Mouse (Mus musculus): ENCODE results near the gene Tia1. TPM values are rescaled to one million over a fixed set of nuclear protein-coding genes. Genes with fewer than 3 reads are reported as not detected.

Tia1 gene
- polyA plus RNA-seq, 1 experiment from 2014 or later: 140 TPM

GRCm38 (mm10) chr6:86431531-86431930, 27.5 kb downstream of the Tia1 start:
- Histone ChIP-seq H3K4me3 (no peak overlapping the region), H3K36me3 (peaks cover 82% of the 10 kb centered on the region)
- ATAC-seq (ENCODE audit: insufficient number of reproducible peaks, low FRiP score): no peak

DNA sequence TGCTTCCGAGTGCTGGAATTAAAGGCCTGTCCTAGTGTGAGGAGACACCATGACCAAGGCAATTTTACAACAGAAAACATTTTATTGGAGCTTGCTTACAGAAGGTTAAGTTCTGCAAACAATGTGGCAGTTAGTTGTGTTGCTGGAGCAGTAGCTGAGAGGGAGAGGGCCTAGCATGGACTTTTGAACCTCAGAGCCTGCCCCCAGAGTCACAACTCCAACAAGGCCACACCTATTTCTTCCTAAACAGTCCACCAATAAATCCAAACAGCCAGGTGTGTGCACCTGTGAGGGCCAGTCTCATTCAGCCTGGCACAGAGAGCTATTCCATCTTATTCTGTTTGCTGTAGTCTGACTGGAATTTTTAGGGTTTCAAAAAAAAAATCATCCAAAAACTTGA, 29.7 kb downstream of the Tia1 start:
- 0 out of 2 replicates have a peak overlapping the region, but pooled peaks have one; percentile 12 for H3K9ac ChIP-seq
- H3K4me3 ChIP-seq: no peak overlapping the region
- H3K27me3 ChIP-seq (replicated peaks): no peaks in the 10 kb centered on the region
- H3K4me2 ChIP-seq: no peak overlapping the region
- H3K27ac ChIP-seq (ENCODE audit: poor library complexity, severe bottlenecking): no peak overlapping the region
- 94% methylated on average over 1 of the region's 1 CpGs for WGBS
- no peaks in the 10 kb centered on the region for H3K4me1 ChIP-seq (replicated peaks)
- no peak for ATAC-seq (ENCODE audit: insufficient number of reproducible peaks, low FRiP score)
- H3K36me3 ChIP-seq: peaks cover 65% of the 10 kb centered on the region
- H3K9me3 ChIP-seq (replicated peaks): no peaks in the 10 kb centered on the region

More at GRCm38 (mm10) chr6:86431531-86431930, 27.5 kb downstream of the Tia1 start:
- H3K27me3 ChIP-seq (replicated peaks): no peaks in the 10 kb centered on the region
- WGBS: 95% methylated on average over 3 of the region's 3 CpGs
- H3K9ac ChIP-seq: no peak overlapping the region
- H3K4me1 ChIP-seq (replicated peaks): no peaks in the 10 kb centered on the region
- no peak overlapping the region for H3K27ac ChIP-seq (ENCODE audit: poor library complexity, severe bottlenecking)
- no peak overlapping the region for H3K4me2 ChIP-seq
- H3K9me3 ChIP-seq (replicated peaks): no peaks in the 10 kb centered on the region

GRCm38 (mm10) chr6:86437711-86438110, 33.7 kb downstream of the Tia1 start:
- peaks cover 44% of the 10 kb centered on the region for H3K36me3 ChIP-seq

GRCm38 (mm10) chr6:86438272-86439118, 34.5 kb downstream of the Tia1 start, which contains the start of gene C87436:
C87436 (plus strand) TSS chr6:86438374.
- Histone ChIP-seq H3K4me3 (peak within 1 kb of the TSS; percentile 74), H3K4me1 (replicated peaks) (peaks cover 7% of the 10 kb centered on the region), H3K4me2 (peak within 1 kb of the TSS; percentile 78), H3K27me3 (replicated peaks) (no peaks in the 10 kb centered on the region), H3K36me3 (peaks cover 44% of the 10 kb centered on the region), H3K9ac (peak within 1 kb of the TSS; percentile 77), H3K27ac (ENCODE audit: poor library complexity, severe bottlenecking) (peak within 1 kb of the TSS; percentile 93), H3K9me3 (replicated peaks) (no peaks in the 10 kb centered on the region)
- peak; percentile 96 for ATAC-seq (ENCODE audit: insufficient number of reproducible peaks, low FRiP score)
- under 1% methylated on average over 59 of the region's 59 CpGs for WGBS

More at GRCm38 (mm10) chr6:86437711-86438110, 33.7 kb downstream of the Tia1 start:
- no peaks in the 10 kb centered on the region for H3K27me3 ChIP-seq (replicated peaks)
- peak; percentile 77 for ATAC-seq (ENCODE audit: insufficient number of reproducible peaks, low FRiP score)
- H3K4me2 ChIP-seq: peak overlapping the region; percentile 78
- H3K4me3 ChIP-seq: peak overlapping the region; percentile 74
- peak overlapping the region; percentile 93 for H3K27ac ChIP-seq (ENCODE audit: poor library complexity, severe bottlenecking)
- H3K4me1 ChIP-seq (replicated peaks): peaks cover 7% of the 10 kb centered on the region
- peak overlapping the region; percentile 77 for H3K9ac ChIP-seq
- no peaks in the 10 kb centered on the region for H3K9me3 ChIP-seq (replicated peaks)
- WGBS: 2% methylated on average over 14 of the region's 14 CpGs

DNA sequence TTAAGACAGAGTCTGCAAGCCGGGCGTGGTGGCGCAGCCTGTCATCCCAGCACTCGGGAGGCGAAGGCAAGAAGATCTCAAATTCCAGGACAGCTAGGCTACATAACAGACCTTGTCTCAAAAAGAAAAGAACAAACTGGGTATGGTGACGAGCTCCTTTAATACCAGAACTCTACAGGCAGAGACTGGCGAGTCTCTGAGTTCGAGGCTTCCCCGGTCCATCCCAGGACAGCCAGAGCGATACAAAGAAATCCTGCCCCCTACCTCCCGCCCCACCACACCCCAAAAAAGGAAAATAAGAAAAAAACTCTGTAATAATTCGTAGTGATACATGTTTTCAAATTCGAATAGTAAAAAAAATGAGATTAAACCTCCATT, 35.1 kb downstream of the Tia1 start:
- peaks cover 45% of the 10 kb centered on the region for H3K36me3 ChIP-seq
- no peak for ATAC-seq (ENCODE audit: insufficient number of reproducible peaks, low FRiP score)
- peaks cover 7% of the 10 kb centered on the region for H3K4me1 ChIP-seq (replicated peaks)
- H3K9ac ChIP-seq: peak overlapping the region; percentile 77
- peak overlapping the region; percentile 78 for H3K4me2 ChIP-seq
- H3K4me3 ChIP-seq: peak overlapping the region; percentile 74
- no peaks in the 10 kb centered on the region for H3K27me3 ChIP-seq (replicated peaks)
- WGBS: 3% methylated on average over 13 of the region's 13 CpGs
- no peaks in the 10 kb centered on the region for H3K9me3 ChIP-seq (replicated peaks)
- peak overlapping the region; percentile 93 for H3K27ac ChIP-seq (ENCODE audit: poor library complexity, severe bottlenecking)

GRCm38 (mm10) chr6:86439531-86439930, 35.5 kb downstream of the Tia1 start:
- Histone ChIP-seq H3K4me3 (peak overlapping the region; percentile 74), H3K4me1 (replicated peaks) (peaks cover 7% of the 10 kb centered on the region), H3K36me3 (peaks cover 45% of the 10 kb centered on the region), H3K27me3 (replicated peaks) (no peaks in the 10 kb centered on the region), H3K9ac (0 out of 2 replicates have a peak overlapping the region, but pooled peaks have one; percentile 31), H3K27ac (ENCODE audit: poor library complexity, severe bottlenecking) (no peak overlapping the region), H3K4me2 (peak overlapping the region; percentile 78), H3K9me3 (replicated peaks) (no peaks in the 10 kb centered on the region)
- WGBS: 90% methylated on average over 1 of the region's 1 CpGs
- no peak for ATAC-seq (ENCODE audit: insufficient number of reproducible peaks, low FRiP score)

- H3K27ac ChIP-seq (ENCODE audit: poor library complexity, severe bottlenecking): no peak overlapping the region
- 93% methylated on average over 10 of the region's 10 CpGs for WGBS
- peaks cover 41% of the 10 kb centered on the region for H3K36me3 ChIP-seq
- H3K9ac ChIP-seq: no peak overlapping the region
- H3K4me3 ChIP-seq: no peak overlapping the region
- H3K27me3 ChIP-seq (replicated peaks): no peaks in the 10 kb centered on the region
- H3K9me3 ChIP-seq (replicated peaks): no peaks in the 10 kb centered on the region
- no peak overlapping the region for H3K4me2 ChIP-seq
- ATAC-seq (ENCODE audit: insufficient number of reproducible peaks, low FRiP score): no peak
- H3K4me1 ChIP-seq (replicated peaks): peaks cover 7% of the 10 kb centered on the region
Measured at GRCm38 (mm10) chr6:86441571-86441970, 37.6 kb downstream of the Tia1 start.

GRCm38 (mm10) chr6:86445551-86445950, 41.5 kb downstream of the Tia1 start:
- Histone ChIP-seq H3K9ac (no peak overlapping the region), H3K27ac (ENCODE audit: poor library complexity, severe bottlenecking) (no peak overlapping the region), H3K4me1 (replicated peaks) (no peaks in the 10 kb centered on the region), H3K4me3 (no peak overlapping the region), H3K36me3 (peaks cover 68% of the 10 kb centered on the region), H3K9me3 (replicated peaks) (no peaks in the 10 kb centered on the region), H3K27me3 (replicated peaks) (no peaks in the 10 kb centered on the region), H3K4me2 (no peak overlapping the region)
- WGBS: 89% methylated on average over 18 of the region's 18 CpGs
- ATAC-seq (ENCODE audit: insufficient number of reproducible peaks, low FRiP score): no peak

GRCm38 (mm10) chr6:86446927-86447568, 43.0 kb downstream of the Tia1 start:
- no peak overlapping the region for H3K9ac ChIP-seq
- H3K36me3 ChIP-seq: peaks cover 72% of the 10 kb centered on the region
- WGBS: 89% methylated on average over 1 of the region's 1 CpGs
- no peak overlapping the region for H3K4me3 ChIP-seq
- H3K9me3 ChIP-seq (replicated peaks): no peaks in the 10 kb centered on the region
- no peak for ATAC-seq (ENCODE audit: insufficient number of reproducible peaks, low FRiP score)
- no peaks in the 10 kb centered on the region for H3K27me3 ChIP-seq (replicated peaks)
- no peak overlapping the region for H3K27ac ChIP-seq (ENCODE audit: poor library complexity, severe bottlenecking)
- no peaks in the 10 kb centered on the region for H3K4me1 ChIP-seq (replicated peaks)
- no peak overlapping the region for H3K4me2 ChIP-seq

DNA sequence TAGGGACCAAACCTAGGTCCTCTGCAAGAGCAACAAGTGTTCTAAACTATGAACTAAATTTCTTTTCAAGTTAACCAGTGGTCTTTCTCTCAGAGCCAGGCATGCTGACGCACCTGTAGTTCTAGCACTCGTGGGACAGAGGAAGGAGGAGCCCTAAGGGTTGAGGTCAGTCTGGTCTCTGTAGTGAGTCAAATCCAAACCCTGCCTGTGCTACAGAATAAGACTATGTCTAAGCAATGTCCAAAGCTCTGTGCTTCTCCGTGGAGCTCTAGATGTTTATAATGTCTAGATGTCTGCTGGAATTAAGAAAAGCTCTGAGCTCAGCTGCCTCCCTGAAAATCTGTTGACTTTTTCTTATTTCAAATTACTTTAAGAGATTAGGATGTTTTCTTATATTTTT, 52.7 kb downstream of the Tia1 start:
- Histone ChIP-seq H3K4me1 (replicated peaks) (no peaks in the 10 kb centered on the region), H3K4me2 (no peak overlapping the region), H3K9me3 (replicated peaks) (no peaks in the 10 kb centered on the region), H3K9ac (no peak overlapping the region), H3K4me3 (no peak overlapping the region), H3K36me3 (peaks cover 73% of the 10 kb centered on the region), H3K27me3 (replicated peaks) (no peaks in the 10 kb centered on the region), H3K27ac (ENCODE audit: poor library complexity, severe bottlenecking) (no peak overlapping the region)
- ATAC-seq (ENCODE audit: insufficient number of reproducible peaks, low FRiP score): no peak
- WGBS: 95% methylated on average over 3 of the region's 3 CpGs

DNA sequence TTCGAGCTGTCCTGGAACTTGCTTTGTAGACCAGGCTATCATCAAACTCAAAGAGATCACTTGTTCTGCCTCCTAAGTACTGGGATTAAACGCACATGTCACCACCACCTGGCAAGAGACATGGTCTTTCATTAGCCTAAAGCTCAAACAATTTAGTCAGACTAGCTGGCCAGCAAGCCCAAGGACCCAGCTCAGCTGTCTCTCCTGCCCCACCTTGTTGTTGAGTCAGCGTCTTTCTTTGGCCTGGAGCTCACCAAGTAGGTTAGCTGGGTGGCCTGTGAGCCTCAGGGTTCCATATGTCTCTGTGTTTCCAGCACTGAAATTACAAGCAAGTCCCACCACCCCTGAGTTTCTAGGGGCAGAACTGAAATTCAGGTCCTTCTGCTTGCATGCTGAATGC, 59.1 kb downstream of the Tia1 start:
- Histone ChIP-seq H3K9me3 (replicated peaks) (no peaks in the 10 kb centered on the region), H3K9ac (no peak overlapping the region), H3K36me3 (peaks cover 75% of the 10 kb centered on the region), H3K27me3 (replicated peaks) (no peaks in the 10 kb centered on the region), H3K4me2 (no peak overlapping the region), H3K27ac (ENCODE audit: poor library complexity, severe bottlenecking) (no peak overlapping the region), H3K4me1 (replicated peaks) (no peaks in the 10 kb centered on the region), H3K4me3 (no peak overlapping the region)
- no peak for ATAC-seq (ENCODE audit: insufficient number of reproducible peaks, low FRiP score)
- 90% methylated on average over 3 of the region's 3 CpGs for WGBS

Measured in heart, embryonic 12.5 days (tissue).